Mouse (Mus musculus) layer of hippocampus, adult 9-11 months (tissue): ENCODE data around the gene Tenm4.

Experiments used
- DNase-seq: peaks from one replicate; pipeline ENCODE4 v3.0.0; 2022

Gene Tenm4

GRCm38 (mm10) chr7:96753335-96754095 lies 582.5 kb downstream of the Tenm4 start:
- DNase-seq: no peak

GRCm38 (mm10) chr7:96754175-96754574 lies 583.1 kb downstream of the Tenm4 start:
- DNase-seq: no peak

GRCm38 (mm10) chr7:96755459-96756094 lies 584.5 kb downstream of the Tenm4 start:
- DNase-seq: no peak

GRCm38 (mm10) chr7:96756104-96756742 lies 585.2 kb downstream of the Tenm4 start:
- DNase-seq: no peak

- DNase-seq: no peak
Measured at GRCm38 (mm10) chr7:96757067-96757466, 586.0 kb downstream of the Tenm4 start.

- DNase-seq: no peak
Measured at GRCm38 (mm10) chr7:96760208-96760607, 589.2 kb downstream of the Tenm4 start.

- DNase-seq: no peak
Measured at GRCm38 (mm10) chr7:96761151-96761550, 590.1 kb downstream of the Tenm4 start.

GRCm38 (mm10) chr7:96765321-96765960 lies 594.4 kb downstream of the Tenm4 start:
- DNase-seq: no peak

GRCm38 (mm10) chr7:96767090-96767489 lies 596.0 kb downstream of the Tenm4 start:
- no peak for DNase-seq

- no peak for DNase-seq
Measured at GRCm38 (mm10) chr7:96768718-96769117, 597.7 kb downstream of the Tenm4 start.

- DNase-seq: no peak
Measured at GRCm38 (mm10) chr7:96769784-96770183, 598.7 kb downstream of the Tenm4 start.

- DNase-seq: no peak
Measured at GRCm38 (mm10) chr7:96772966-96773365, 601.9 kb downstream of the Tenm4 start.

- DNase-seq: peak; percentile 57
Measured at GRCm38 (mm10) chr7:96773585-96774225, 602.7 kb downstream of the Tenm4 start.

GRCm38 (mm10) chr7:96775080-96775486 lies 604.0 kb downstream of the Tenm4 start:
- DNase-seq: no peak

GRCm38 (mm10) chr7:96777938-96778600 lies 607.0 kb downstream of the Tenm4 start:
- no peak for DNase-seq

- DNase-seq: no peak
Measured at GRCm38 (mm10) chr7:96778601-96778969, 607.5 kb downstream of the Tenm4 start.

- DNase-seq: no peak
Measured at GRCm38 (mm10) chr7:96780556-96780955, 609.5 kb downstream of the Tenm4 start.

- no peak for DNase-seq
Measured at GRCm38 (mm10) chr7:96781068-96781467, 610.0 kb downstream of the Tenm4 start.

- DNase-seq: no peak
Measured at GRCm38 (mm10) chr7:96782686-96783085, 611.6 kb downstream of the Tenm4 start.

- DNase-seq: no peak
Measured at GRCm38 (mm10) chr7:96785808-96786207, 614.8 kb downstream of the Tenm4 start.

GRCm38 (mm10) chr7:96786262-96787044 lies 615.4 kb downstream of the Tenm4 start:
- DNase-seq: no peak

GRCm38 (mm10) chr7:96788135-96788534 lies 617.1 kb downstream of the Tenm4 start:
- DNase-seq: no peak
